Mouse (Mus musculus) hindbrain, embryonic 16.5 days (tissue): ENCODE measurements at regions not wholly inside any gene's neighbourhood (a gene's known extent, or its start where the extent isn't known, plus 50 kb on each side); places are given as distances from the start of the nearest gene placed in this dataset.

Experiments
- ATAC-seq: fragments of 200-750 bp; cut with Nextera tagmentation; 2 replicates; pipeline ENCODE4 v1.8.0; 2017; ENCODE audit warnings: moderate TSS enrichment, moderate library complexity
- H3K27ac ChIP-seq: fragments of 300-500 bp; sonication (generic); 2 replicates; pipeline ENCODE4 v1.5.1; 2014; ENCODE audit warnings: low read depth, mild to moderate bottlenecking, control low read depth, low read length, moderate library complexity
- H3K27me3 ChIP-seq: fragments of 300-500 bp; sonication (generic); replicated peaks from 2 replicates; pipeline ENCODE4 v1.6.1; 2014; ENCODE audit warnings: low read length; ENCODE audit not compliant: control insufficient read depth, insufficient read depth
- H3K36me3 ChIP-seq: fragments of 300-500 bp; sonication (generic); 2 replicates; pipeline ENCODE4 v1.6.1; 2014; ENCODE audit warnings: mild to moderate bottlenecking, low read length, moderate library complexity, mixed read lengths; ENCODE audit not compliant: control insufficient read depth, insufficient read depth
- H3K4me1 ChIP-seq: fragments of 300-500 bp; sonication (generic); 2 replicates; pipeline ENCODE4 v1.6.1; 2014; ENCODE audit warnings: low read depth, low read length; ENCODE audit not compliant: control insufficient read depth, insufficient read depth
- H3K4me2 ChIP-seq: fragments of 300-500 bp; sonication (generic); 2 replicates; pipeline ENCODE4 v1.6.1; 2014; ENCODE audit warnings: mild to moderate bottlenecking, low read length, control low read depth, moderate library complexity
- H3K4me3 ChIP-seq: fragments of 300-500 bp; sonication (generic); 2 replicates; pipeline ENCODE4 v1.5.1; 2014; ENCODE audit warnings: mild to moderate bottlenecking, low read length, control low read depth, moderate library complexity
- H3K9ac ChIP-seq: fragments of 300-500 bp; sonication (generic); 2 replicates; pipeline ENCODE4 v1.6.1; 2014; ENCODE audit warnings: low read depth, mild to moderate bottlenecking, control low read depth, low read length, moderate library complexity
- H3K9me3 ChIP-seq: fragments of 300-500 bp; sonication (generic); 2 replicates; pipeline ENCODE4 v1.6.1; 2014; ENCODE audit warnings: mild to moderate bottlenecking, low read length, moderate library complexity; ENCODE audit not compliant: control insufficient read depth
- WGBS: fragments of 180-500 bp; shearing (Covaris S2); extraction: QIAGEN DNeasy Blood & Tissue Kit; methylation state at CpG from one replicate; pipeline ENCODE4 v1.1.7; 2014; 5-methylcytosine and 5-hydroxymethylcytosine counted together

- H3K9me3 ChIP-seq: no peaks in the 10 kb centered on the region
- no peak overlapping the region for H3K9ac ChIP-seq
- H3K27me3 ChIP-seq: no peaks in the 10 kb centered on the region
- no peaks in the 10 kb centered on the region for H3K36me3 ChIP-seq
- H3K27ac ChIP-seq: no peak overlapping the region
- WGBS: 58% methylated on average over 2 of the region's 2 CpGs
- no peak overlapping the region for H3K4me2 ChIP-seq
- no peak for ATAC-seq
- H3K4me1 ChIP-seq: no peaks in the 10 kb centered on the region
- H3K4me3 ChIP-seq: no peak overlapping the region
Observed at GRCm38 (mm10) chr1:18849038-18849437, 253.8 kb upstream of the Tfap2d start.

- ATAC-seq: no peak
Observed at GRCm38 (mm10) chr1:18857457-18857856, 245.4 kb upstream of the Tfap2d start.

GRCm38 (mm10) chr1:18903266-18903665, 199.6 kb upstream of the Tfap2d start:
- 86% methylated on average over 1 of the region's 1 CpGs for WGBS
- no peak for ATAC-seq
- H3K9ac ChIP-seq: no peak overlapping the region
- H3K4me3 ChIP-seq: no peak overlapping the region
- H3K36me3 ChIP-seq: no peaks in the 10 kb centered on the region
- no peak overlapping the region for H3K4me2 ChIP-seq
- no peaks in the 10 kb centered on the region for H3K9me3 ChIP-seq
- no peak overlapping the region for H3K27ac ChIP-seq
- no peaks in the 10 kb centered on the region for H3K27me3 ChIP-seq
- H3K4me1 ChIP-seq: no peaks in the 10 kb centered on the region

More at GRCm38 (mm10) chr1:18857457-18857856, 245.4 kb upstream of the Tfap2d start:
- Histone ChIP-seq H3K9me3 (no peaks in the 10 kb centered on the region), H3K36me3 (no peaks in the 10 kb centered on the region), H3K27ac (no peak overlapping the region), H3K4me2 (no peak overlapping the region), H3K27me3 (no peaks in the 10 kb centered on the region), H3K9ac (no peak overlapping the region), H3K4me1 (no peaks in the 10 kb centered on the region), H3K4me3 (no peak overlapping the region)
- 81% methylated on average over 3 of the region's 3 CpGs for whole genome bisulfite sequencing

GRCm38 (mm10) chr1:18903696-18904095, 199.1 kb upstream of the Tfap2d start:
- H3K4me2 ChIP-seq: no peak overlapping the region
- H3K36me3 ChIP-seq: no peaks in the 10 kb centered on the region
- no peak overlapping the region for H3K4me3 ChIP-seq
- no peaks in the 10 kb centered on the region for H3K9me3 ChIP-seq
- no peaks in the 10 kb centered on the region for H3K4me1 ChIP-seq
- 61% methylated on average over 4 of the region's 4 CpGs for WGBS
- H3K27ac ChIP-seq: no peak overlapping the region
- ATAC-seq: no peak
- H3K27me3 ChIP-seq: no peaks in the 10 kb centered on the region
- H3K9ac ChIP-seq: no peak overlapping the region

- H3K4me3 ChIP-seq: no peak overlapping the region
- WGBS: 52% methylated on average over 4 of the region's 4 CpGs
- H3K27me3 ChIP-seq: no peaks in the 10 kb centered on the region
- H3K4me1 ChIP-seq: no peaks in the 10 kb centered on the region
- no peak overlapping the region for H3K9ac ChIP-seq
- H3K27ac ChIP-seq: no peak overlapping the region
- 0 out of 2 replicates have a peak, but pooled peaks have one; percentile 20 for ATAC-seq
- no peaks in the 10 kb centered on the region for H3K36me3 ChIP-seq
- H3K9me3 ChIP-seq: no peaks in the 10 kb centered on the region
- no peak overlapping the region for H3K4me2 ChIP-seq
Observed at GRCm38 (mm10) chr1:18911578-18911977, 191.2 kb upstream of the Tfap2d start.

GRCm38 (mm10) chr1:18956276-18956675, 146.5 kb upstream of the Tfap2d start:
- 80% methylated on average over 1 of the region's 1 CpGs for WGBS
- no peak overlapping the region for H3K4me2 ChIP-seq
- H3K9me3 ChIP-seq: no peaks in the 10 kb centered on the region
- no peaks in the 10 kb centered on the region for H3K27me3 ChIP-seq
- no peak overlapping the region for H3K27ac ChIP-seq
- ATAC-seq: no peak
- H3K4me3 ChIP-seq: no peak overlapping the region
- no peaks in the 10 kb centered on the region for H3K36me3 ChIP-seq
- no peak overlapping the region for H3K9ac ChIP-seq
- H3K4me1 ChIP-seq: no peaks in the 10 kb centered on the region

- Histone ChIP-seq H3K4me3 (no peak overlapping the region), H3K36me3 (no peaks in the 10 kb centered on the region), H3K9me3 (no peaks in the 10 kb centered on the region), H3K27ac (no peak overlapping the region), H3K4me1 (no peaks in the 10 kb centered on the region), H3K9ac (no peak overlapping the region), H3K4me2 (no peak overlapping the region), H3K27me3 (no peaks in the 10 kb centered on the region)
- no peak for ATAC-seq
- WGBS: 73% methylated on average over 6 of the region's 6 CpGs
Observed at GRCm38 (mm10) chr1:18956975-18957374, 145.8 kb upstream of the Tfap2d start.

- WGBS: 64% methylated on average over 9 of the region's 9 CpGs
- Histone ChIP-seq H3K4me1 (no peaks in the 10 kb centered on the region), H3K9ac (no peak overlapping the region), H3K27me3 (no peaks in the 10 kb centered on the region), H3K9me3 (no peaks in the 10 kb centered on the region), H3K4me2 (no peak overlapping the region), H3K4me3 (no peak overlapping the region), H3K27ac (no peak overlapping the region), H3K36me3 (no peaks in the 10 kb centered on the region)
- ATAC-seq: peak; percentile 27; the same call in 1 of the 2 replicates
Observed at GRCm38 (mm10) chr1:18961464-18961863, 141.4 kb upstream of the Tfap2d start.

- no peak overlapping the region for H3K9ac ChIP-seq
- H3K36me3 ChIP-seq: no peaks in the 10 kb centered on the region
- H3K9me3 ChIP-seq: no peaks in the 10 kb centered on the region
- no peak overlapping the region for H3K27ac ChIP-seq
- H3K4me1 ChIP-seq: no peaks in the 10 kb centered on the region
- H3K27me3 ChIP-seq: no peaks in the 10 kb centered on the region
- ATAC-seq: no peak
- H3K4me2 ChIP-seq: no peak overlapping the region
- WGBS: 81% methylated on average over 3 of the region's 3 CpGs
- H3K4me3 ChIP-seq: no peak overlapping the region
Observed at GRCm38 (mm10) chr1:18961889-18962288, 140.9 kb upstream of the Tfap2d start.

GRCm38 (mm10) chr1:18968935-18969334, 133.9 kb upstream of the Tfap2d start:
- no peak overlapping the region for H3K9ac ChIP-seq
- no peaks in the 10 kb centered on the region for H3K9me3 ChIP-seq
- H3K4me1 ChIP-seq: no peaks in the 10 kb centered on the region
- H3K27me3 ChIP-seq: no peaks in the 10 kb centered on the region
- no peak overlapping the region for H3K4me3 ChIP-seq
- no peak for ATAC-seq
- H3K4me2 ChIP-seq: no peak overlapping the region
- no peak overlapping the region for H3K27ac ChIP-seq
- H3K36me3 ChIP-seq: no peaks in the 10 kb centered on the region
- whole genome bisulfite sequencing: 82% methylated on average over 2 of the region's 2 CpGs
